Mouse (Mus musculus) layer of hippocampus, postnatal 25 days (tissue): Measurements from ENCODE around the gene Trim9. TPM values are rescaled to one million over a fixed set of nuclear protein-coding genes. Genes with fewer than 3 reads are reported as not detected.

ENCODE experiments used
- DNase-seq, 2 experiments: peaks; one replicate each; pipeline ENCODE4 v3.0.0; 2022; ENCODE audit warnings: mixed read lengths in 2 of 2, low spot score in 1 of 2; ENCODE audit errors: extremely low spot score in 1 of 2
- total RNA-seq, 2 experiments: library from RNA; stranded (reverse); gene quantifications; 2 replicates each; pipeline ENCODE4 v1.2.3; 2021

Trim9 gene
- total RNA-seq, 2 experiments from 2014 or later: 295 to 339 TPM

- DNase-seq: no peak
Measured at GRCm38 (mm10) chr12:70326956-70327355, 20.5 kb downstream of the Trim9 start.

GRCm38 (mm10) chr12:70326393-70326792, 21.0 kb downstream of the Trim9 start:
- DNase-seq: no peak

GRCm38 (mm10) chr12:70325826-70326225, 21.6 kb downstream of the Trim9 start:
- no peak for DNase-seq

- DNase-seq: no peak
Measured at GRCm38 (mm10) chr12:70322790-70323189, 24.6 kb downstream of the Trim9 start.

GRCm38 (mm10) chr12:70316147-70316546, 31.3 kb downstream of the Trim9 start:
- DNase-seq: no peak

- DNase-seq: no peak
Measured at GRCm38 (mm10) chr12:70307881-70308280, 39.5 kb downstream of the Trim9 start.

GRCm38 (mm10) chr12:70307062-70307461, 40.4 kb downstream of the Trim9 start:
- no peak for DNase-seq

GRCm38 (mm10) chr12:70304014-70304413, 43.4 kb downstream of the Trim9 start:
- no peak for DNase-seq

- no peak for DNase-seq
Measured at GRCm38 (mm10) chr12:70303525-70303924, 43.9 kb downstream of the Trim9 start.

- no peak for DNase-seq
Measured at GRCm38 (mm10) chr12:70302022-70302720, 45.2 kb downstream of the Trim9 start.

GRCm38 (mm10) chr12:70293927-70294684, 53.3 kb downstream of the Trim9 start:
- no peak for DNase-seq

GRCm38 (mm10) chr12:70293165-70293926, 54.1 kb downstream of the Trim9 start:
- DNase-seq: no peak

- DNase-seq: no peak
Measured at GRCm38 (mm10) chr12:70285521-70285920, 61.9 kb downstream of the Trim9 start.

GRCm38 (mm10) chr12:70284979-70285378, 62.4 kb downstream of the Trim9 start:
- DNase-seq: no peak

GRCm38 (mm10) chr12:70283116-70283731, 64.2 kb downstream of the Trim9 start:
- peak in 1 of 2 experiments; percentile 38 for DNase-seq

GRCm38 (mm10) chr12:70280930-70281329, 66.5 kb downstream of the Trim9 start:
- DNase-seq: no peak

GRCm38 (mm10) chr12:70280381-70280780, 67.0 kb downstream of the Trim9 start:
- DNase-seq: no peak

- no peak for DNase-seq
Measured at GRCm38 (mm10) chr12:70277071-70277939, 70.1 kb downstream of the Trim9 start.

- DNase-seq: no peak
Measured at GRCm38 (mm10) chr12:70269724-70270123, 77.7 kb downstream of the Trim9 start.

GRCm38 (mm10) chr12:70267314-70267713, 80.1 kb downstream of the Trim9 start:
- DNase-seq: no peak
